Mouse (Mus musculus): ENCODE results near the gene Plet1. TPM values are rescaled to one million over a fixed set of nuclear protein-coding genes. Genes with fewer than 3 reads are reported as not detected.

Gene Plet1
- polyA plus RNA-seq, 1 experiment: 8.0 TPM

DNA sequence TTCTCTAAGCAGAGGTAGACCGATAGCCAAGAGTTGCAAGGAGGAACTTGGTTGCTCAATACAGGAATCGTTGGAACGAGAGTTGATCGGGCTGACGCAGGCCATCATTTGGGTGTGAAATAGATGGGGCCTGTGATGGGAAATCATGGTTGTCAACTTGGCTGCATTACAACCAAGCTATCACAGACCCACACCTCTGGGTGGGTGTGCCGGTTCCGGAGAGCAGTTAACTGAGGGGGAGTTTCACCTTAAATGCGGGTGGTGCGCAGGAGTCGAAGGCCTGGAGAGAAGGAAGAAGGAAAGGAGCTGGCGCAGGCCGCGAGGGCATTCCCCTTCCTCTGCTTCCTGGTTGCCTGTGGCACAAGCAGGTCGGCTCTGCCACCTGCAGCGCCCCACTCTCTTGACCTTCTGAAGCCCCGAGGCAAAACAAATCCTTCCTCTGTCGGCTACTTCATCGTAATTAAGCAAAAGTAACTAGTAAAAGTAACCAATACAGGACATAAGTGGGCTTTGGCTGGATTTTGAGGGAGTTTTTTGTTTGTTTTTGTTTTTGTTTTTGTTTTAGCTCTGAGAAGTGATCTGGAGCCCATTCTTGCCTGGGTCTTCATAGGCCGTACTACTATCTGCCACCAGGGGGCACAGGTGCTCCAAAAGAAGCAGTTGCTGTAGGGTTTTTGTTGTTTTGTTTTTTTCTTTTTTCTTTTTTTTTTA is 31.7 kb upstream of the Plet1 start:
- Histone ChIP-seq H3K4me3 (ENCODE audit: control insufficient read depth, insufficient read depth, low read length) (peak overlapping the region; percentile 20), H3K27ac (ENCODE audit: control insufficient read depth, insufficient read depth, low read length) (peak overlapping the region; percentile 24; the same call in 1 of the 2 replicates), H3K4me1 (replicated peaks; ENCODE audit: control insufficient read depth, insufficient read depth, low read length) (peaks cover 4% of the 10 kb centered on the region), H3K36me3 (ENCODE audit: control insufficient read depth, insufficient read depth, low read length) (no peaks in the 10 kb centered on the region), H3K27me3 (ENCODE audit: control insufficient read depth, insufficient read depth, low read length) (no peaks in the 10 kb centered on the region)
- WGBS: 31% methylated on average over 19 of the region's 19 CpGs
- TF ChIP-seq POLR2A (IDR thresholded peaks at IDR 0.05; ENCODE audit: control insufficient read depth, extremely low read depth, insufficient read depth, low read length, poor library complexity) (no peak), CTCF (IDR thresholded peaks at IDR 0.05; ENCODE audit: borderline replicate concordance, control insufficient read depth, extremely low read depth, insufficient read depth, low read length, poor library complexity) (no peak)
- peak; percentile 87 for DNase-seq

DNA sequence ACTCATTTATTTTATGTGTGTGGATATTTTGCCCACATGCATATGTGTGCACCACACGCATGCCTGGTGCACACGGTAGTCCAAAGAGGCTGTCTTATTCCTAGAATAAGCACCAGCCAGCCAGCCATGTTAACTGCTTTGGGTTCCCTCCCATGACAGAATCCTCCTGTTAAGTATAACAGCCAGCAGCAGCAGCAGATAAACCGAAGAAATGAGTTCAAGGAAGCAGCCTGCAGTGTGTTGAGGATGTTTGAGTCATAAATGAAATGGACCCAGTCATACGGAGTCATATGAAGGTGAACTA is 31.2 kb upstream of the Plet1 start:
- 35% methylated on average over 4 of the region's 4 CpGs for WGBS
- no peaks in the 10 kb centered on the region for H3K27me3 ChIP-seq (ENCODE audit: control insufficient read depth, insufficient read depth, low read length)

DNA sequence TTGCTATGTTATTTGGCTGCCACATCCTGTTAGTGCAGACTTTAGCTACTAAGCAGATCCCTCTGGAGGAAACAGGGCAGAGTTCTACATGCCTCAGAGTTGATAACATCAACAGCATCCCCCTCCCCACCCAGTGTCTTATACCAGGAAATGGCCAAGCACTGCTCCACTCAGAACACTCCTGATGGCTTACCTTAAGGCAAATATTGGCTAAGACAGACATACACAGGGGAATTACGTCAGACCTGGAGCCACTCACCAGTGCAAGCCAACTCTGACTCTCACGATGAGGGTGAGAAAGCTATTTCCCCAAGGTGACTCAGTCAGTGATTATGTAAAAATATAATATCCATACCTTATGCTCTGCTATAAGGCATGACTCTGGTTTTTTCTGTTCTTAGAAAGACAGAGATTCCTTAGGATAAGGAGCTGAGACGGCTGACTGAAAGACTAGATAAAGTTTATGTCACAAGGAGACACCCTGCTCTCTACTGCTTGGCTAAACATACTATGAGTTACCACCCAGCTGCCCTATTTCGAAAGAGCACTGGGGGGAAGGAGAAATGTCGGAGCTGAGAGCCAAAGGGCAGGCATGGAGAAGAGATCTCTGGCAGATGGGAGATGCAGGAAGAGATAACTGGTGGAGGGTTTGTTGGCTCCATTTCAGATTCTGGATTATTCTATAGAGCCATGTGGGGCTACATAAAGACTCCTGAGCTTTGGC is 23.8 kb upstream of the Plet1 start:
- H3K4me1 ChIP-seq (replicated peaks; ENCODE audit: control insufficient read depth, insufficient read depth, low read length): peaks cover 20% of the 10 kb centered on the region
- peak overlapping the region; percentile 72 for H3K27ac ChIP-seq (ENCODE audit: control insufficient read depth, insufficient read depth, low read length)
- DNase-seq: peak; percentile 49
- H3K36me3 ChIP-seq (ENCODE audit: control insufficient read depth, insufficient read depth, low read length): no peaks in the 10 kb centered on the region
- TF ChIP-seq POLR2A (IDR thresholded peaks at IDR 0.05; ENCODE audit: control insufficient read depth, extremely low read depth, insufficient read depth, low read length, poor library complexity) (no peak), CTCF (IDR thresholded peaks at IDR 0.05; ENCODE audit: borderline replicate concordance, control insufficient read depth, extremely low read depth, insufficient read depth, low read length, poor library complexity) (no peak)
- no peaks in the 10 kb centered on the region for H3K27me3 ChIP-seq (ENCODE audit: control insufficient read depth, insufficient read depth, low read length)
- WGBS: 75% methylated on average over 5 of the region's 5 CpGs
- H3K4me3 ChIP-seq (ENCODE audit: control insufficient read depth, insufficient read depth, low read length): no peak overlapping the region

More for the DNA sequence above, 31.2 kb upstream of the Plet1 start:
- H3K36me3 ChIP-seq (ENCODE audit: control insufficient read depth, insufficient read depth, low read length): no peaks in the 10 kb centered on the region
- DNase-seq: no peak
- H3K27ac ChIP-seq (ENCODE audit: control insufficient read depth, insufficient read depth, low read length): no peak overlapping the region
- no peak for TF ChIP-seq POLR2A (IDR thresholded peaks at IDR 0.05; ENCODE audit: control insufficient read depth, extremely low read depth, insufficient read depth, low read length, poor library complexity)
- no peak for TF ChIP-seq CTCF (IDR thresholded peaks at IDR 0.05; ENCODE audit: borderline replicate concordance, control insufficient read depth, extremely low read depth, insufficient read depth, low read length, poor library complexity)
- H3K4me1 ChIP-seq (replicated peaks; ENCODE audit: control insufficient read depth, insufficient read depth, low read length): peaks cover 4% of the 10 kb centered on the region
- H3K4me3 ChIP-seq (ENCODE audit: control insufficient read depth, insufficient read depth, low read length): no peak overlapping the region

DNA sequence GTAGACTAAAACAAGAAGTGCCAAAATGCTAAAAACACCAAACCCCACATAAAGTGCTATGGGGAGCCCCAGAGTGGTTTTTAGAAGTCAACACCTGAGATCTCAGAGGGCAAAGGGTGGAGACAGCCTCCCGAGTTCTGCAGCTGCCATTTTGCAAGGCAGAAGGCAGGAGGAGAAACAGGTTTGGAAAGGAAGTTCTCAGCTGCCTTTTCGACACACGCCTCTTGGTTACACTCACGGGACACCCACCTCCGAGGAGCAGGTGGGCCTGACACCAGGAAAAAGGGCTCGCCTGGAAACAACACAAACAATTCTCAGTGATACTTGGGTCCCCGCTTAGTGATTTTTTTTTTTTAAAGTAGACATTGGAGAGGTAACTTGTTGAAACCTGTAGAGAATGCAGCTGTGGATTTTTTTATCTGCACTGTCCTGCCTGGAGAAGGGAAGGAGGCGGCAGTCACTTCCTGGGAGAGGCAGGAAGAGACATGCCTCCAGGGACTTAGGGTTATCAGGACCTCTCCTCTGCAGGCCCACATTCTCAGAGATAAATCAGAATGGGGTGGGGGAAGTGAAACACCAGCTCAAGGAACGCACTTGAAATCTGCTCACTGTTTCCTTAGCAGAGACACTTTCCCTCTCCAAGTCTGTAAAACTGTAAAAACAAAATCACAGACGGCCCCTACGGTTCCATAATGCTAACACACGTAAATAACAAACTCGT is 23.0 kb upstream of the Plet1 start:
- WGBS: 64% methylated on average over 13 of the region's 13 CpGs

DNA sequence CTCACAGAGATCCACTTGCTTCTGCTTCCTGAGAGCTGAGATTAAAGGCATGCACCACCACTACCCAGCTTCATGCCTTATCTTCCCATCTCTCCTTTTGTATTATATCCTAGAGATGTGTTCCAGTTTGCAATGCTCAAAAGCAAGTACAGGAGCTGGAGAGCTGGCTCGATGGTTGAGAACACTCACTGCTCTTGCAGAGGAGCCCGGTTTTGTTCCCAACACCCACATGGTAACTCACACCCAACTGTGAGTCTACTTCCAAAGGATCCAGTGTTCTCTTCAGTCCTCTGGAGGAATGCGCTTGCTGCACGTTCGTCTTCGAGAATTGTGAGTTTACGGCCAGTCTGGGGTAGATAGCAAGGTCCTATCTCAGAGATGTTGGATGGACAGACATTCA is 19.0 kb upstream of the Plet1 start:
- TF ChIP-seq POLR2A (IDR thresholded peaks at IDR 0.05; ENCODE audit: control insufficient read depth, extremely low read depth, insufficient read depth, low read length, poor library complexity): no peak
- no peak for TF ChIP-seq CTCF (IDR thresholded peaks at IDR 0.05; ENCODE audit: borderline replicate concordance, control insufficient read depth, extremely low read depth, insufficient read depth, low read length, poor library complexity)
- Histone ChIP-seq H3K4me3 (ENCODE audit: control insufficient read depth, insufficient read depth, low read length) (no peak overlapping the region), H3K27me3 (ENCODE audit: control insufficient read depth, insufficient read depth, low read length) (no peaks in the 10 kb centered on the region), H3K36me3 (ENCODE audit: control insufficient read depth, insufficient read depth, low read length) (no peaks in the 10 kb centered on the region), H3K4me1 (replicated peaks; ENCODE audit: control insufficient read depth, insufficient read depth, low read length) (peaks cover 39% of the 10 kb centered on the region), H3K27ac (ENCODE audit: control insufficient read depth, insufficient read depth, low read length) (no peak overlapping the region)
- DNase-seq: no peak
- 94% methylated on average over 7 of the region's 7 CpGs for WGBS

More for the DNA sequence above, 23.0 kb upstream of the Plet1 start:
- DNase-seq: peak; percentile 40
- 0 out of 2 replicates have a peak overlapping the region, but pooled peaks have one; percentile 20 for H3K27ac ChIP-seq (ENCODE audit: control insufficient read depth, insufficient read depth, low read length)
- no peaks in the 10 kb centered on the region for H3K27me3 ChIP-seq (ENCODE audit: control insufficient read depth, insufficient read depth, low read length)
- H3K36me3 ChIP-seq (ENCODE audit: control insufficient read depth, insufficient read depth, low read length): no peaks in the 10 kb centered on the region
- TF ChIP-seq CTCF (IDR thresholded peaks at IDR 0.05; ENCODE audit: borderline replicate concordance, control insufficient read depth, extremely low read depth, insufficient read depth, low read length, poor library complexity): no peak
- TF ChIP-seq POLR2A (IDR thresholded peaks at IDR 0.05; ENCODE audit: control insufficient read depth, extremely low read depth, insufficient read depth, low read length, poor library complexity): no peak
- no peak overlapping the region for H3K4me3 ChIP-seq (ENCODE audit: control insufficient read depth, insufficient read depth, low read length)
- H3K4me1 ChIP-seq (replicated peaks; ENCODE audit: control insufficient read depth, insufficient read depth, low read length): peaks cover 27% of the 10 kb centered on the region

DNA sequence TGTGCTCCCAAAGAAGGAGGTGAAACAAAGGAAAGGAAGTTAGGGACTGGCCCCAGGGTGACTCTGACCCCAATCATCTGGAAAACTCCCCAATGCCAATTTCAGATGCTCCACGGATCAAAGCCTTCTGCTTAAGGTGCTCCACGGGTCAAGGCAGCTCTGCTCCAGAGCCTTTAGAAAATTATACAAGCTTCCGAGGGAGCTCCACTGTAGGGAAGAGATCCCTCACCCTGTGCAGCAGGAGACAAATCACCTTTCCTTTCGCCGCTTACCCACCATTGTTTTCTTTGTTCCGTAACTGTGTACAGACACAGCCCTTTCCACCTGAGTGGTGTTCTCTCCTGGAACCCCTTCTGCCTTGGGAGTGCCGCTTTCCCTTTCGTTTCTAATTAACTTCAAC is 18.6 kb upstream of the Plet1 start:
- Histone ChIP-seq H3K4me3 (ENCODE audit: control insufficient read depth, insufficient read depth, low read length) (no peak overlapping the region), H3K36me3 (ENCODE audit: control insufficient read depth, insufficient read depth, low read length) (no peaks in the 10 kb centered on the region), H3K27me3 (ENCODE audit: control insufficient read depth, insufficient read depth, low read length) (no peaks in the 10 kb centered on the region), H3K27ac (ENCODE audit: control insufficient read depth, insufficient read depth, low read length) (no peak overlapping the region), H3K4me1 (replicated peaks; ENCODE audit: control insufficient read depth, insufficient read depth, low read length) (peaks cover 36% of the 10 kb centered on the region)
- WGBS: 78% methylated on average over 8 of the region's 8 CpGs
- no peak for DNase-seq
- TF ChIP-seq CTCF (IDR thresholded peaks at IDR 0.05; ENCODE audit: borderline replicate concordance, control insufficient read depth, extremely low read depth, insufficient read depth, low read length, poor library complexity) (no peak), POLR2A (IDR thresholded peaks at IDR 0.05; ENCODE audit: control insufficient read depth, extremely low read depth, insufficient read depth, low read length, poor library complexity) (no peak)

Measured in thymus, adult 2 months (tissue).